Mouse (Mus musculus) B cell, adult 2 months (primary cell): ENCODE data around the gene Spg7.
A peak's percentile ranks its signal among the peaks of the same experiment; 100 is the strongest.

Source experiments
- DNase-seq, 2 experiments: peaks; one replicate each; pipeline ENCODE4 v3.0.0; 2022

Spg7 gene

DNA sequence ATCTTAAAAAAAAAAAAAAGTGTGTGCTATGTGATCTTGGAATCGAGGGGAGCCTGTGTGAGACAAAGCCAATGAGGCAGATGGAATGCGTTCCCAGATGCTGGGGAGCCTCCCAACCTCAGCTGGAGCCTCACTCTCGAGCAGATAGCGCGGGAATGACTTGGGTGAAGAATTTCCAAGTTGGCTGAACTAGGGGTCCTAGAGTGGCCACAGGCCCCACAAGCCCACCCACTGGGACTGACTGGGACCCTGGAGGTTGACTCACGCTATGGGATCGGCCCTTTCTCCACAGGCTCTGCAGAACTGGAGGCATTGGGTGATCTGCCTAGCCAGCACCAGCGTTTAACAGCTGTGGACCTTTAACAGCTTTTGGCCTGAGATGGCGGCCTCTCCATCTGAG lies 73.5 kb downstream of the Spg7 start:
- DNase-seq: no peak

DNA sequence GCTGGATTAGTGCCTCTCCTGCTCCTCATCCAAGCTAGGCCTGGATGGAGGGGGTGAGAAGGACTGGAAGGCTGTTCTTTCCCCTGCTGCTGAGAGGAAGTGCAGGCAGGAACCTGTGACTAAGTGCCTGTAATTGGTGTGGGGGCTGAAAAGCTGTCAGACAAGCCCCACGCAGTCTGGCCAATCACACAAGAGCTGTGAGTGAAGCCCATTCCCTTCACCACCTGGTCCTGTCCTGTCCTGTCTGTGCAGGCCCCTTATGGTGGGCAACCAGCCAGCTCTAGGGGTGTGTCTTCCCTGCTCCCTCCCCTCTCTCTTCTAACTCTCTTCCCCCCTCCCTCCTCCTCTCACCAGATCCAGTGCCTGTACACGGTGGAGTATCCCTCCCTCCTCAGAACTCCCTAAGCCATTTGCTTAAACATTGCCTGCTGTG lies 74.9 kb downstream of the Spg7 start:
- DNase-seq: no peak

DNA sequence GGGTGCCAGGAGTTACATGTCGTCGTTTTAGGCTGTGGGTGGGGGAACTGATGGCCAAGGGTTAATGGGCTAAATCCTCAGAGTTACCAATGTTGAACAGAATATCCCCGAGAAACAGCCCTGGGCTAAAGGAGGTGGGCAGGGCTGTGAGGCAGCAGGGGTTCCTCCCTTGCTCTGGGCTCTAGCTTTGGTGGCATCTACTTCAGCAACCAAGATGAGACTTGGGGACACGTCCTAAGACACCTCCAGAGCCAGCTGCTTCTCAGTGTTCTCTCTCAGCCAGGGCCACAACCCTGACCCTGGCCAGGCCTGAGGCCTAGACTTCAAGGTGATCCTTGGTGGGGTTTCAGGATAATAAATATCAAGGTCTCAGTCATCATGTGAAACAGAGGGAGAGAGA lies 76.0 kb downstream of the Spg7 start:
- no peak for DNase-seq

DNA sequence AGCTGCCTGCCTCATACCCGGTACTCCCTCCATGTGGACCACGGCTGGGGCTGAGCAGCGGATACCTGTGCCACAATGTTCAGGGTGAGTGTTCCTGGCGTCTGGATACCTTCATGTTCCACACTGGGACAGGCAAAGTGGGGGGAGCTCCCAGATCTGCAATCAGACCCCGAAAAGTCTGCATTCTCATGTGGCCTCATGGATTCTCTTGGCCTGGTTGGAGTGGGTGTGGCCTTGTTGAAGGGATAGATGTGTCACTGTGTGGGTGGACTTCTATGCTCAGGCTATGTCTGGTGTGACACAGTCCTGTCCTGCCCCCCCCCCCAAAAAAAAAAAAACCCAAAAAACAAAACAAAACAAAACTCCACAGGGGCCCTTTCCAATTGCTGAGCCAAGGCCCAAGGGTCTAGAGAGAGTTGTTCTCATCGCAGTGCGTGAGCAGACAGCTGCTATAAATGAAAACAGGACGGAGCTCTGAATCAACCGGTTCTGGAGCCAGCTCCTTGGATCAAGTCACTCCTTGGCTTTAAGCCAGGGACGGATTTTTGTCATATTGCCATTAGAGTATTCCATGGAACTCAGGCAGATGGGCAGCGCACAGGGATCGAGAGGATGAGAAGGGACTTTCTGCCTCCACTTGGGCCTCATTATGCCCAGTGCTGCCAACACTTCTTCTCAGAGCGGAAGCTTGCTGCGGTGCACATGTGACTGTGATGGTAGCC lies 79.2 kb downstream of the Spg7 start:
- DNase-seq: no peak

DNA sequence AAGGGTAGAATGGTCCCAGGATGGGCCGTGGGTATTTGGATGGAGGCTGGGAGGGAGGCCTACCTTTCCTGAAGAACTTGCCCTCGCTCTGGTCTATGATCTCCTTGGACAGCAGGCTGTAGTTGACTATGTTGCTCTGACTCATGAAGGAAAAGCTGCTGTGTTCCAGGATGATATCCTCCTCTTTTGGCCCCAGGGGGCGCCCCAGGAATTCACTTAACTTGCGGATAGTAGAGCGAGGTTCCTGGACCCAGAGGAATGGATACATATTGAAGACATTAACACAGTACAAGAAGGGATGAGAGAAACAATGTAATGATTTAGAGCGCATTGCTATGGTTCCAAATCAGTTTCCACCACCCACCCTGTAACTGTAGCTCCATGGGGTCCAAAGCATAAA lies 82.5 kb downstream of the Spg7 start:
- DNase-seq: peak; percentile 15 to 19

DNA sequence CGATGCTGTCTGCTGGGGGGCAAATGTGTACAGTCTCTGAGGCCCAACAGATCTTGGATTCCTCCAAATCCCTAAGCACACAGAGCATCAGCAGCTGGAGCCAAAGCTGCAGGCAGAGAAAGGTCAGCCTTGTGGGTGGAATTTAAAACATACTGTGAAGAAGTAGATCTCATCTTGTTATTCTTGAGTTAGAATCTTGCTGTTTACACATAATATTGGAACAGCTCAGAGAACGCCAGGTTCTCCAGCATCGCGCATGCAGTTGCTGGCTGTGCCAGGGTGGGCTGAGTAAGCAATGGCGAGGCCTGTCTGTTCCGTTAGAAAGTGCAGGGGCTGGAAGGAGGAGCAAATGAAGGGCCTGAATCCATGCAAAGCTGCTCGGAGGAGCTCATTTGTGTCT lies 83.6 kb downstream of the Spg7 start:
- no peak for DNase-seq
